Mouse (Mus musculus): Measurements from ENCODE around the gene Itk. TPM values are rescaled to one million over a fixed set of nuclear protein-coding genes. Genes with fewer than 3 reads are reported as not detected.

The Itk gene
- polyA plus RNA-seq, 1 experiment from 2014 or later = not detected

DNA sequence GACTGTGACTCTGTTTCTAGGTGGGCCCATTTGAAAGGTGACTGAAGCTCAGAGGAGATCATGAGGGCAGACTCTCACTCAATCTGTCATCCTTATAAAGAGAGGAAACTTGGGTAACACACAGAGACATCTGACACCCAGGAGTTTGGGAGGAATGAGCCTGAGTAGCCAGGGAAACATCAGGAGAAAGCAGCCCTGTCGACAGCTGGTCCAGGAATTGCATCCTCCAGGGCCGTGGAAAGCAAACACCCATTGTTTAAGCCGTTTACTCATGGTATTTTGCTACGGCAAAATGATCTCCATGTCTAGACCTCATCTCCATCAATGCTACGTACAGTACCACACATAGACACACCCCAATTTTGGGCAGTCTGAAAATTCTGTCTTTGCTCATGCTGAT, 101.2 kb downstream of the Itk start:
- Histone ChIP-seq H3K4me3 (ENCODE audit: low read depth, low read length) (no peak overlapping the region), H3K9me3 (replicated peaks; ENCODE audit: control insufficient read depth, low read length) (no peaks in the 10 kb centered on the region), H3K27me3 (replicated peaks; ENCODE audit: control insufficient read depth, insufficient read depth, low read length) (no peaks in the 10 kb centered on the region), H3K4me2 (ENCODE audit: low read length) (no peak overlapping the region), H3K27ac (ENCODE audit: low read depth, low read length) (no peak overlapping the region), H3K4me1 (ENCODE audit: control insufficient read depth, insufficient read depth, low read length) (no peaks in the 10 kb centered on the region; the same call in 1 of the 2 replicates), H3K36me3 (ENCODE audit: control insufficient read depth, insufficient read depth, low read length) (peaks cover 67% of the 10 kb centered on the region), H3K9ac (ENCODE audit: low read length) (no peak overlapping the region)
- ATAC-seq = no peak
- 88% methylated on average over 5 of the region's 5 CpGs for WGBS
- no peak for DNase-seq (ENCODE audit: low spot score)

DNA sequence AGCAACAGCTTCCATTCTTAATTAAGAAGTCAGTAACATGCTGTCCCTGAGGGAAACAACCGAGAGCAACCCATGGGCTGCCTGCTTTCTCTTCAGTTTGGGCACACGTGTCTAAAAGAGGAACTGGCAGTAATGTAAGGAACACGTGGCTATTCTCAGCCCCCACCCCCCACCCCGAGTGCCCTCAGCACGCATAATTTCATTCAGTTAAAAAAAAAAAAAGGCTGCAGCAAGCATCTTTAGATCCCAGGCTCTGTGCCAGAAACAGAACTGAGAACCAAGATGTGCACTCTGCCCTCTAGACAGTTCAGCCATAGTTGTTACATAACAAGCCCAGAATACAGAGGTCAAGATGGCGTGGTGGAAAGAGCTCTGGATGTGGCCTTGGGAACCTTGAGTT, 102.5 kb downstream of the Itk start:
- Histone ChIP-seq H3K27me3 (replicated peaks; ENCODE audit: control insufficient read depth, insufficient read depth, low read length) (no peaks in the 10 kb centered on the region), H3K4me3 (ENCODE audit: low read depth, low read length) (no peak overlapping the region), H3K4me2 (ENCODE audit: low read length) (no peak overlapping the region), H3K4me1 (ENCODE audit: control insufficient read depth, insufficient read depth, low read length) (no peaks in the 10 kb centered on the region; the same call in 1 of the 2 replicates), H3K27ac (ENCODE audit: low read depth, low read length) (no peak overlapping the region), H3K36me3 (ENCODE audit: control insufficient read depth, insufficient read depth, low read length) (peaks cover 76% of the 10 kb centered on the region), H3K9ac (ENCODE audit: low read length) (no peak overlapping the region), H3K9me3 (replicated peaks; ENCODE audit: control insufficient read depth, low read length) (no peaks in the 10 kb centered on the region)
- DNase-seq (ENCODE audit: low spot score) (peak; percentile 19), ATAC-seq (no peak)
- WGBS = 40% methylated on average over 6 of the region's 6 CpGs

DNA sequence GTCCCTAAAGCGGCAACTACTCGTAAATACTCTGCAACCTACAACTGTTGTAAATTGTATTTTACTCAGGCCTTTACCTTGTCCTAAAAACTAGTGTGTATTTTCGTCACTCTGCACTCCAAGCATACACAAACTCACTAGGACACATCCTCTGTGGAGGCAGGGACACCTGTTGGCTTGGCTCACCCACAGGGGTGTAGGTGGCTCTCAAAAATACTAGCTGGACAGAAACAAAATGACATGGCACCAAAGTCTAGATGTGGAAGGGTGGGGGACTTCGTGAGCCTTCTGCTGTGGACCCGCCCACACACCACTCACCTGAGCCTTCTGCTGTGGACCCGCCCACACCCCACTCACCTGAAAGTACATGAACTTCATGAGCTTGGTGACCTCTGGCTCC, 105.5 kb downstream of the Itk start:
- Histone ChIP-seq H3K4me1 (ENCODE audit: control insufficient read depth, insufficient read depth, low read length) (no peaks in the 10 kb centered on the region), H3K36me3 (ENCODE audit: control insufficient read depth, insufficient read depth, low read length) (peaks cover 76% of the 10 kb centered on the region), H3K27me3 (replicated peaks; ENCODE audit: control insufficient read depth, insufficient read depth, low read length) (no peaks in the 10 kb centered on the region), H3K9me3 (replicated peaks; ENCODE audit: control insufficient read depth, low read length) (no peaks in the 10 kb centered on the region), H3K4me3 (ENCODE audit: low read depth, low read length) (no peak overlapping the region), H3K4me2 (ENCODE audit: low read length) (no peak overlapping the region), H3K27ac (ENCODE audit: low read depth, low read length) (no peak overlapping the region), H3K9ac (ENCODE audit: low read length) (no peak overlapping the region)
- 95% methylated on average over 6 of the region's 6 CpGs for WGBS
- DNase-seq (ENCODE audit: low spot score) (no peak), ATAC-seq (no peak)

DNA sequence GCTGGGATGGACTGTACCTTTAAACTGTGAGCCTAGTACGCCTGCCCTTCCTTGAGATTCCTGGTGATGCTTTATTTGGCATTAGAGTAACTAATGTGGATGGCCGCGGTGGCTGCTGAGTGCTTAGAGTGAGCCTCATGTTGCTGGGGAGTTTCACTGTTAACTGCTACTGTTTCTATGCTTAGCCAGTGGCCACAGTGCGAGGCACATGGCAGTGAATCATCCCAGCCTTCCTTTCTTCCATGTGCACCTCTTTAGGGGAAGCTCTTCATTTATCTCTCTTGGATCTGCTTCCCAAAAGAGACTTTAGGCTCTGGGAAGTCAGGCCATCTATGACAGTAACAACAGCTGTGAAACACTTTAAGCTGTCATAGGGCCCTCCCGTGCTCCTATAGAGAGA, 106.7 kb downstream of the Itk start:
- WGBS = 96% methylated on average over 5 of the region's 5 CpGs
- H3K36me3 ChIP-seq (ENCODE audit: control insufficient read depth, insufficient read depth, low read length) = peaks cover 76% of the 10 kb centered on the region

DNA sequence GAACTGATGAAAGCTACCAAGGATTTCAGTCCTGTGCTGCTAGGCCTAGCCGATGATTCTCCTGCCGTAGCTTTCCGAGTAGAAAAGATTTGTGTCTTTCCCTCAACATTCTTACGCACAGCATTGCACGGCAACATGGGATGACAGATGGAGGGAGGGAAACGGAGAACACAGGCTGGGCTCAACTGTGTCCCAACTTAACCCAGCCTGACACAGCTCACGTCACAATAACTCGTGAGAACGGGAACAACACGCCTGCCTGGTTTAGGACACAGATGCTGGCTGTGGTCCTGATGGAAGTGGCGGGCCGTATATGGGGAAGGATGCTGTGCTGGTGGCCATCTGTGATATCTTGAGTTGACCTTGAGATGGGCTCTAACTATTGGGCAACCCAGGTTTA, 110.6 kb downstream of the Itk start:
- Histone ChIP-seq H3K4me2 (ENCODE audit: low read length) (no peak overlapping the region), H3K36me3 (ENCODE audit: control insufficient read depth, insufficient read depth, low read length) (peaks cover 89% of the 10 kb centered on the region), H3K4me1 (ENCODE audit: control insufficient read depth, insufficient read depth, low read length) (no peaks in the 10 kb centered on the region), H3K27ac (ENCODE audit: low read depth, low read length) (no peak overlapping the region), H3K9ac (ENCODE audit: low read length) (no peak overlapping the region), H3K9me3 (replicated peaks; ENCODE audit: control insufficient read depth, low read length) (no peaks in the 10 kb centered on the region), H3K27me3 (replicated peaks; ENCODE audit: control insufficient read depth, insufficient read depth, low read length) (no peaks in the 10 kb centered on the region), H3K4me3 (ENCODE audit: low read depth, low read length) (no peak overlapping the region)
- WGBS = 94% methylated on average over 12 of the region's 12 CpGs
- DNase-seq (ENCODE audit: low spot score) (no peak), ATAC-seq (no peak)

More for the DNA sequence above, 106.7 kb downstream of the Itk start:
- Histone ChIP-seq H3K27me3 (replicated peaks; ENCODE audit: control insufficient read depth, insufficient read depth, low read length) (no peaks in the 10 kb centered on the region), H3K9ac (ENCODE audit: low read length) (no peak overlapping the region), H3K4me1 (ENCODE audit: control insufficient read depth, insufficient read depth, low read length) (no peaks in the 10 kb centered on the region), H3K9me3 (replicated peaks; ENCODE audit: control insufficient read depth, low read length) (no peaks in the 10 kb centered on the region), H3K4me3 (ENCODE audit: low read depth, low read length) (no peak overlapping the region), H3K4me2 (ENCODE audit: low read length) (no peak overlapping the region), H3K27ac (ENCODE audit: low read depth, low read length) (no peak overlapping the region)
- ATAC-seq (no peak), DNase-seq (ENCODE audit: low spot score) (no peak)

DNA sequence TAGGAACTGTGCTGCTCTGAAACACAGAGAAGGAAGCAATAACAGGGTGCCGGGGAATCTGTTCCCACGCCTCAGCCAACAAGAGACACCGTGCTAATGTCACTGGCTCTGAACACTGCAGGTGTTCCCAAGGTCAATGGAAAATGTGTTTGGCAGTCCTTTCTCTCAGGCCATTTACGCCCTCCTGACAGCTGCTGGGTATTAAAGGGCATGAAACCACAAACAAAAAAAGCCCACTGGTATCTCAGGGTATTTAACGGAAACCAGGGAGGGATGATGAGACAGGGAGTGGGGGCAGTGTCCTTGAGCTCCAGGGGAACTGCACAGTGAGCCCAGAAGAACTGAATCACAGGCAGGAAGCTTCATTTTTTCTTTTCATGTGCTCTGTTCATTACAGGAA, 111.2 kb downstream of the Itk start:
- no peak overlapping the region for H3K4me2 ChIP-seq (ENCODE audit: low read length)
- peaks cover 89% of the 10 kb centered on the region for H3K36me3 ChIP-seq (ENCODE audit: control insufficient read depth, insufficient read depth, low read length)
- no peak overlapping the region for H3K4me3 ChIP-seq (ENCODE audit: low read depth, low read length)
- no peak for DNase-seq (ENCODE audit: low spot score)
- no peaks in the 10 kb centered on the region for H3K9me3 ChIP-seq (replicated peaks; ENCODE audit: control insufficient read depth, low read length)
- 91% methylated on average over 5 of the region's 5 CpGs for WGBS
- no peaks in the 10 kb centered on the region for H3K4me1 ChIP-seq (ENCODE audit: control insufficient read depth, insufficient read depth, low read length)
- H3K9ac ChIP-seq (ENCODE audit: low read length) = no peak overlapping the region
- no peak for ATAC-seq
- H3K27ac ChIP-seq (ENCODE audit: low read depth, low read length) = no peak overlapping the region
- H3K27me3 ChIP-seq (replicated peaks; ENCODE audit: control insufficient read depth, insufficient read depth, low read length) = no peaks in the 10 kb centered on the region

DNA sequence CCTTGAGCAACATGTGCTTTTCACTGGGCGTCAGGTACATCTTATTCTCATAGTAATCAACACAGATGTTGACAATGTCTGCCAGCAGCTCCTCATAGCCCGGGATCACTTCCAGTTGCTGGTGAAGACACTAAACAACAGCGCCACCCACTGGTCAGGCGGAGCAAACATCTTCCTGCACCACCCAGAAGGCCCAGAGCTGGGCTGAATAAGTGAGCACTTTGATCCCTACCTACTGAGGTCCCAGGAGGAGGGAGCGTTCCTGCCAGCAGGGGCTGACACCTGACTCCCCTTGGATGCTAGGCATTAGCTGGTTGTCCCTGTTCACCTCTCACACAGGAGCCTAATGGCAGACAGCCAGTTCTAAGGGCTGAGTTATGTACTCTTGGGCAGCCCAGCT, 112.5 kb downstream of the Itk start:
- Histone ChIP-seq H3K27ac (ENCODE audit: low read depth, low read length) (no peak overlapping the region), H3K4me3 (ENCODE audit: low read depth, low read length) (no peak overlapping the region), H3K36me3 (ENCODE audit: control insufficient read depth, insufficient read depth, low read length) (peaks cover 89% of the 10 kb centered on the region), H3K9ac (ENCODE audit: low read length) (no peak overlapping the region), H3K4me1 (ENCODE audit: control insufficient read depth, insufficient read depth, low read length) (no peaks in the 10 kb centered on the region), H3K9me3 (replicated peaks; ENCODE audit: control insufficient read depth, low read length) (no peaks in the 10 kb centered on the region), H3K4me2 (ENCODE audit: low read length) (no peak overlapping the region), H3K27me3 (replicated peaks; ENCODE audit: control insufficient read depth, insufficient read depth, low read length) (no peaks in the 10 kb centered on the region)
- 35% methylated on average over 5 of the region's 5 CpGs for WGBS
- DNase-seq (ENCODE audit: low spot score) = no peak
- no peak for ATAC-seq

DNA sequence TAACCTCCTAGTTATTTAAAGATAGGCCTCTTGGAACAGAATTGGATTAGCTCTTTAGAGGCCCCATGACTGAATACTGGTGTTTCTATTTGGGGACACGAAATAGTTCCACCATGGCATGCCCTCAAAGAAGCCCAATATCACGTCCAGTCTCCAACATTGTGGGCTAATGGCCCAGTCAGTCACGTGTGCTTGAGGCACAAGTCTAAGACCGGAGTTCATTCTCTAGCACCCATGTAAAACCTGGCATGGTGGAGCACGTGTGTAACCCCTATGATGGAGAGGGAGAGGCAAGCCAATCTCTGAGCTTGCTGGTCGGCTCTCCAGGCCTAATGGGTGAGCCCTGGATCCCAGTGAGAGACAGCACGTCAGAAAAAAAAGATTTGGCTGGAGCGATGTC, 113.1 kb downstream of the Itk start:
- H3K4me1 ChIP-seq (ENCODE audit: control insufficient read depth, insufficient read depth, low read length) = no peaks in the 10 kb centered on the region
- H3K9ac ChIP-seq (ENCODE audit: low read length) = no peak overlapping the region
- no peak overlapping the region for H3K4me2 ChIP-seq (ENCODE audit: low read length)
- H3K27me3 ChIP-seq (replicated peaks; ENCODE audit: control insufficient read depth, insufficient read depth, low read length) = no peaks in the 10 kb centered on the region
- DNase-seq (ENCODE audit: low spot score) (no peak), ATAC-seq (no peak)
- H3K36me3 ChIP-seq (ENCODE audit: control insufficient read depth, insufficient read depth, low read length) = peaks cover 89% of the 10 kb centered on the region
- H3K9me3 ChIP-seq (replicated peaks; ENCODE audit: control insufficient read depth, low read length) = no peaks in the 10 kb centered on the region
- H3K4me3 ChIP-seq (ENCODE audit: low read depth, low read length) = no peak overlapping the region
- H3K27ac ChIP-seq (ENCODE audit: low read depth, low read length) = no peak overlapping the region
- 93% methylated on average over 8 of the region's 8 CpGs for WGBS

DNA sequence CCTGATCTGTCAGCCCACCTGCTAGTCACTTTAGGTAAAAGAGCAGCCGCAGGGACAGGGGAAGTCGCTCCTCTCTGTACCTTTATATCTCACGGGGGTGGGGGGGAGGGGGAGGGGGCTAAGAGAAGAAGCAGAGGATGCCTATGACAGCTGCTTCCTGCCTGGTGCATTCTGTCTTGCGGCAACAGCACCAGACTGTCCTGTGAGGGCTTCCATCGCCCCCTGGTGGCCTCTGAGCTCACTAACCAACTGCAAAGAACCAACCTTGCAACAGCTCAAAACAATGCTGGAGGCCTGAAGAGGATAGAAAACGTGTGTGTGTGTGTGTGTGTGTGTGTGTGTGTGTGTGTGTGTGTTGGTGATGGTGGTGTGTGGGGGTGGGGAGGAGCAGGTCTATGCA, 114.0 kb downstream of the Itk start:
- H3K9me3 ChIP-seq (replicated peaks; ENCODE audit: control insufficient read depth, low read length) = no peaks in the 10 kb centered on the region
- peaks cover 89% of the 10 kb centered on the region for H3K36me3 ChIP-seq (ENCODE audit: control insufficient read depth, insufficient read depth, low read length)
- H3K4me2 ChIP-seq (ENCODE audit: low read length) = no peak overlapping the region
- H3K9ac ChIP-seq (ENCODE audit: low read length) = no peak overlapping the region
- WGBS = 17% methylated on average over 5 of the region's 6 CpGs
- H3K27me3 ChIP-seq (replicated peaks; ENCODE audit: control insufficient read depth, insufficient read depth, low read length) = no peaks in the 10 kb centered on the region
- ATAC-seq (peak; percentile 91), DNase-seq (ENCODE audit: low spot score) (peak; percentile 85)
- H3K27ac ChIP-seq (ENCODE audit: low read depth, low read length) = no peak overlapping the region
- H3K4me3 ChIP-seq (ENCODE audit: low read depth, low read length) = no peak overlapping the region
- H3K4me1 ChIP-seq (ENCODE audit: control insufficient read depth, insufficient read depth, low read length) = no peaks in the 10 kb centered on the region
